Mouse (Mus musculus) liver, embryonic 15.5 days (tissue): Measurements from ENCODE around the gene Syt16. TPM values are rescaled to one million over a fixed set of nuclear protein-coding genes. Genes with fewer than 3 reads are reported as not detected.

Experiments
- ATAC-seq: fragments of 200-750 bp; cut with Nextera tagmentation; 2 replicates; pipeline ENCODE4 v1.8.0; 2017; ENCODE audit warnings: moderate number of reproducible peaks, mild to moderate bottlenecking, moderate library complexity; ENCODE audit not compliant: insufficient read depth
- H3K27ac ChIP-seq: fragments of 300-500 bp; sonication (generic); replicated peaks from 2 replicates; pipeline ENCODE4 v1.5.1; 2015; ENCODE audit warnings: mild to moderate bottlenecking, inconsistent platforms
- H3K27me3 ChIP-seq: fragments of 300-500 bp; sonication (generic); 2 replicates; pipeline ENCODE4 v1.6.1; 2015; ENCODE audit warnings: mild to moderate bottlenecking, inconsistent platforms
- H3K36me3 ChIP-seq: fragments of 300-500 bp; sonication (generic); replicated peaks from 2 replicates; pipeline ENCODE4 v1.6.1; 2015; ENCODE audit warnings: moderate library complexity, mild to moderate bottlenecking, inconsistent platforms
- H3K4me1 ChIP-seq: fragments of 300-500 bp; sonication (generic); replicated peaks from 2 replicates; pipeline ENCODE4 v1.6.1; 2015; ENCODE audit warnings: inconsistent platforms
- H3K4me2 ChIP-seq: fragments of 300-500 bp; sonication (generic); 2 replicates; pipeline ENCODE4 v1.6.1; 2015; ENCODE audit warnings: moderate library complexity, mild to moderate bottlenecking, inconsistent platforms
- H3K4me3 ChIP-seq: fragments of 300-500 bp; sonication (generic); replicated peaks from 2 replicates; pipeline ENCODE4 v1.5.1; 2015; ENCODE audit warnings: mild to moderate bottlenecking, inconsistent platforms
- H3K9ac ChIP-seq: fragments of 300-500 bp; sonication (generic); 2 replicates; pipeline ENCODE4 v1.6.1; 2015; ENCODE audit warnings: moderate library complexity, mild to moderate bottlenecking, inconsistent platforms
- H3K9me3 ChIP-seq: fragments of 300-500 bp; sonication (generic); replicated peaks from 2 replicates; pipeline ENCODE4 v1.6.1; 2016; ENCODE audit warnings: inconsistent platforms
- WGBS: fragments of 180-500 bp; shearing (Covaris S2); methylation state at CpG from one replicate; pipeline ENCODE4 v1.1.7; 2015; ENCODE audit warnings: mixed read lengths; ENCODE audit not compliant: insufficient replicate concordance; 5-methylcytosine and 5-hydroxymethylcytosine counted together
- polyA plus RNA-seq: library from polyadenylated mRNA; unstranded; fragments of >200 nt; fragmentation: Nextera tagmentation; extraction: Ambion mirVana; gene quantifications from 2 replicates; pipeline ENCODE4 v1.2.1, GENCODE M21; 2015

Syt16 gene
- 0.03 and 0.23 TPM in 2 replicates for polyA plus RNA-seq

GRCm38 (mm10) chr12:73997297-73998127, at the start of gene Syt16:
Gene Syt16, plus strand, starts transcription at chr12:73997661.
- 2% methylated on average over 67 of the region's 67 CpGs for WGBS
- no peak within 1 kb of the TSS for H3K9ac ChIP-seq

DNA sequence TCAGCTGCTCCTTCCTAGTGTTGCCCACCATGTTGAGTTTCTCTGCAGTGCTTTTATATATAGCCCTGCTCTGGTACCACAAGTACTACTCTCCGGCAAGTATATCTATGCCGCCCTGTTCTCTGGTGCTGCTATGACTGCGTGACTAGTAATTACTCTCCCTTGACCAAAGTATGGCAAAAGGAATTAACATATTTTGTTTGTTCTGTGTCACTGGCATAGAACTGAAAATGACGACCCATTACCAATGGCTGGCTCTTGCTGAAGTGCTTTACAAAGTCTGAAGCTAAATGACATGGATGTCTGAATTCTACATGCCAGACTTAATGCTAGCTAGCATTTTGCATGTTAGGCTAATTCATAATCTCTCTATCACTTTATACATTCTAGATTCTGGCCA, 49.0 kb upstream of the Syt16 start:
- H3K4me1 ChIP-seq, result peaks cover 15% of the 10 kb centered on the region
- no peak for ATAC-seq
- WGBS, result 88% methylated on average over 4 of the region's 4 CpGs
- no peaks in the 10 kb centered on the region for H3K9me3 ChIP-seq
- H3K36me3 ChIP-seq, result peaks cover 24% of the 10 kb centered on the region
- peaks cover 16% of the 10 kb centered on the region for H3K27me3 ChIP-seq
- no peak overlapping the region for H3K9ac ChIP-seq
- no peak overlapping the region for H3K27ac ChIP-seq
- no peak overlapping the region for H3K4me3 ChIP-seq
- no peak overlapping the region for H3K4me2 ChIP-seq

More at GRCm38 (mm10) chr12:73997297-73998127, at the start of gene Syt16:
- peak within 1 kb of the TSS; percentile 41 for H3K4me3 ChIP-seq
- peaks cover 50% of the 10 kb centered on the region for H3K27me3 ChIP-seq
- H3K4me2 ChIP-seq, result peak within 1 kb of the TSS; percentile 54
- no peaks in the 10 kb centered on the region for H3K4me1 ChIP-seq
- H3K27ac ChIP-seq, result no peak within 1 kb of the TSS
- ATAC-seq, result no peak
- no peaks in the 10 kb centered on the region for H3K36me3 ChIP-seq
- H3K9me3 ChIP-seq, result no peaks in the 10 kb centered on the region

- peak overlapping the region; percentile 47 for H3K4me3 ChIP-seq
- H3K4me1 ChIP-seq, result peaks cover 22% of the 10 kb centered on the region
- peak; percentile 68 for ATAC-seq
- H3K9me3 ChIP-seq, result no peaks in the 10 kb centered on the region
- H3K36me3 ChIP-seq, result 0 out of 2 replicates have a peak, but pooled peaks cover 17% of the 10 kb centered on the region
- peak overlapping the region; percentile 73 for H3K4me2 ChIP-seq
- no peak overlapping the region for H3K27ac ChIP-seq
- H3K27me3 ChIP-seq, result peaks cover 16% of the 10 kb centered on the region
- peak overlapping the region; percentile 32; the same call in 1 of the 2 replicates for H3K9ac ChIP-seq
- WGBS, result 6% methylated on average over 46 of the region's 46 CpGs
Measured at GRCm38 (mm10) chr12:73949318-73950058, 48.0 kb upstream of the Syt16 start.

DNA sequence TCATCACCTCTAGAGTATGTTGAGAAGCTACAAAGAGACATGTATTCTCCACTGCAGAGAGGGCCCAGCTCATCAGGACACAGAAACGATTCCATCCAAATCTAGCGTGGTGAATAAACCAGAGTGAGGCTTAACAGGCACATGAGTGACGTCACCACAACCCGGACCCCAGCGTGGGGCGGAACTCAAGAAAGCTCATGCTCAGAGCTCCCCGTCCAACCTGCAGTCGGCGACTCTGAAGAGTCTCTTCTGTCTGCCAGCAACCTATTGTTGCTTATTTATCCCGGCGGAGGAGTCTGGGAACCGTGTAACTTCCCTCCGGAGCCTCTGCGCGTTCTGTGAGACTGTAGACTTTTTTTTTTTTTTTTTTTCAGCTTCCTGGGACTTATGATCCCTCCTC, 44.6 kb upstream of the Syt16 start:
- H3K4me2 ChIP-seq, result peak overlapping the region; percentile 68
- peaks cover 23% of the 10 kb centered on the region for H3K4me1 ChIP-seq
- H3K27me3 ChIP-seq, result peaks cover 16% of the 10 kb centered on the region
- ATAC-seq, result no peak
- WGBS, result 13% methylated on average over 15 of the region's 15 CpGs
- 0 out of 2 replicates have a peak, but pooled peaks cover 2% of the 10 kb centered on the region for H3K36me3 ChIP-seq
- no peaks in the 10 kb centered on the region for H3K9me3 ChIP-seq
- no peak overlapping the region for H3K27ac ChIP-seq
- peak overlapping the region; percentile 37; the same call in 1 of the 2 replicates for H3K9ac ChIP-seq
- peak overlapping the region; percentile 43 for H3K4me3 ChIP-seq

DNA sequence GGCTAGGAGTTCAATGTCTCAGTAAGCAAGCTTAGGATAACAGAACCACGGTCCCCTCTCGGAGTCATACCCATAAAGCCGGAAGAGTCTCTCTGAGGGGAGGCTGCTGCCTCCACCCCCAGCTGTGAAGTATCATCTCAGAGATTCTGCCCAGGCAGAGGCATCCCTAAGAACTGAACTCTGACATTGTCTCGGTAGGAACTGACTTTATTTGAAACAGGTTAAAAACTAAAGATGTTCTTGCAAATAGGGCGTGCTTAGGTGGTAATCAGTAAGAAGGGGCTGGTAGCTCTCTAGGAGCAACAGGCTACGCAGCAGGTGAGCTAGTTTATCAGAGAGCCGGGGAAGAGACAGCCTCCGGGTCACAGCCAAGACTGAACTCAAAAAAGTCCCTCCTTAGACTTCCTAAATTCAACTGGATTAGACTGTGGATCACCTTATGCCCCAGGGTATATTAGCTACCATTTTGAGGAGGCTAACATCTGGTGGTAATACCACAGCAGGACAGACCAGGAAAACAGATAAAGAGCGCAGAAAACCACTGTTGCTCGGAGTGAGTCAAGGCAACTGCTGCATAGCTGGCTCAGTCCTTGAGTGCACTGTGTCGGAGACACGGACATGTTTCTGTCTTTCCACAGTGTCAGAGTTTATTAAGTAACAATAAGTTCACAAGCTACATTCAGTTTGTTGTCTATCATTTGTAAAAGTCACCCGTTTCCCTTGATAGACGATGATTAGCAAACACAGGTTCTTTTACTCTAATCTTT, 43.9 kb upstream of the Syt16 start:
- H3K4me2 ChIP-seq, result peak overlapping the region; percentile 68
- H3K9ac ChIP-seq, result peak overlapping the region; percentile 37; the same call in 1 of the 2 replicates
- H3K27me3 ChIP-seq, result peaks cover 16% of the 10 kb centered on the region
- peak overlapping the region; percentile 43 for H3K4me3 ChIP-seq
- ATAC-seq, result peak; percentile 62
- WGBS, result 15% methylated on average over 14 of the region's 14 CpGs
- H3K36me3 ChIP-seq, result no peaks in the 10 kb centered on the region
- peaks cover 23% of the 10 kb centered on the region for H3K4me1 ChIP-seq
- H3K27ac ChIP-seq, result no peak overlapping the region
- H3K9me3 ChIP-seq, result no peaks in the 10 kb centered on the region

- Histone ChIP-seq H3K4me1 (peaks cover 18% of the 10 kb centered on the region), H3K27ac (no peak overlapping the region), H3K36me3 (no peaks in the 10 kb centered on the region), H3K4me3 (no peak overlapping the region), H3K9ac (no peak overlapping the region), H3K4me2 (no peak overlapping the region), H3K27me3 (peaks cover 12% of the 10 kb centered on the region), H3K9me3 (no peaks in the 10 kb centered on the region)
- 43% methylated on average over 5 of the region's 5 CpGs for WGBS
- ATAC-seq, result no peak
Measured at GRCm38 (mm10) chr12:73954785-73955184, 42.7 kb upstream of the Syt16 start.

GRCm38 (mm10) chr12:73957676-73958075, 39.8 kb upstream of the Syt16 start:
- 67% methylated on average over 3 of the region's 3 CpGs for WGBS
- Histone ChIP-seq H3K4me1 (peaks cover 15% of the 10 kb centered on the region), H3K9ac (no peak overlapping the region), H3K4me3 (no peak overlapping the region), H3K27ac (no peak overlapping the region), H3K4me2 (no peak overlapping the region), H3K27me3 (no peaks in the 10 kb centered on the region), H3K36me3 (no peaks in the 10 kb centered on the region), H3K9me3 (no peaks in the 10 kb centered on the region)
- no peak for ATAC-seq

DNA sequence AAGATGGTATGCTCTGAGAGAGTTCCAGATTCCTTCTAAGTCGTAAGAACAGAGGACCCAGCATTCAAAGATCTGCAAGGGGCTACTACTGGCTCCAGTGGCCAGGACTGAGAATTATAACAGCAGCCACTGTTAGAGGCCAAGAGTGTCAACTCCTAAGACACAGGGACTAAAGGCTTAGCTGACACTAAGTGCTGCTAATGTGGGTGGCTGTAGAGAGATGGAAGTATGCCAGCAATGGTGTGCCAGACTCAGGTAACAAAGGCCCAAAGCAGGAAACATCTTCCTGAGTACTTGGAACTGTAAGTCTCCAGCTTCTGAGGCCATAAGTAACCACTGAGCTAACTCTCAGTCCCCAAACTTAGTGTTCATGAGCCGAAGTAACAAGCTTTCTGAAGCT, 38.6 kb upstream of the Syt16 start:
- Histone ChIP-seq H3K36me3 (no peaks in the 10 kb centered on the region), H3K9me3 (no peaks in the 10 kb centered on the region), H3K4me1 (peaks cover 8% of the 10 kb centered on the region), H3K4me2 (no peak overlapping the region), H3K27ac (no peak overlapping the region), H3K4me3 (no peak overlapping the region), H3K27me3 (no peaks in the 10 kb centered on the region), H3K9ac (no peak overlapping the region)
- 58% methylated on average over 2 of the region's 2 CpGs for WGBS
- no peak for ATAC-seq

DNA sequence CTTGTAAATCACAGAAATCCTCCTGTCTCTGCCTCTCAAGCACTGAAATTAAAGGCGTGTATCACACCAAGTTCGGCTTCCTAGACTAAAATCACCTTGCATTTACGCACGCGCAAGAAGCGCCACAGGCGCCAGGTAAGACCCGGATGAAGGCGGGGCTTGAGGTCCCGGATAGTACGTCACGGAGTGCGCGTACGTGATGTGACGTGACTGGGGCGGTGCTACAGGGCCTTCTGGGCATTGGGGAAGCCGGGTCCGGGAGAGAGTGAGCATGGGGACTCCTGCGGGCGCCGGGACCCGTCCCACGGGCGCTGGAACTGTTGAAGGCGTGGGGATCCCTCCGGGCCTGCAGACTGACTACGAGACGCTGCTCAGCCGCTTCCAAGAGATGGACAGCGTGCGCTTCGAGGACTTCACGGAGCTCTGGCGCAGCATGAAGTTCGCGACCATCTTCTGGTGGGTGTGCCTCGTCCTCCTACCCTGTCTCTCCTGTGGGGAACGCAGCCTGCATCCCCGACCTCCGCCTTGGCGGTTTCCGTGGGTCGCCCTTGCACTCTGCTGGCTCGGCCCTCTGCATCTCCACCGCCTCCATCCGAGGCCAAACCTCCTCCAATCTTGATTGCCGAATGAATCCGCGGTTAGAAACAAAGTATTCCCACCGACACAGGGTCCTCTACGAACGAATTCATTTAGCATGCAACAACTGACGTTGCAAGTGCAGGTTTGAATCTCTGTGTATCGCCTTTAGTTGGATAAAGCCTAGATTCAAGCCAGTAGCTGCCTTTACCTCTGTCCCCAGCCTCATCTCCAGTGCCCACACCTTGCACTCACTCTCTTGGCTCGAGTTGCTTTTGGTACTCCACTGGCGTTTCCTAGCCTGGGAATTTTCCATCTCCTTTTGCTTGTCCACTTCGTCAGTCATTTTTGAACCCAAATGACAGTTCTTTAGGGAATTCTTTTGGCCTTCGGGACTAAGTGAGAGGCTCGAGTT, 32.9 kb upstream of the Syt16 start, which contains the start of gene Snapc1:
Gene Snapc1 (plus strand): TSS at position 191 of the 991 bp plus-strand sequence.
- no peaks in the 10 kb centered on the region for H3K9me3 ChIP-seq
- under 1% methylated on average over 60 of the region's 60 CpGs for whole genome bisulfite sequencing
- peak within 1 kb of the TSS; percentile 87 for H3K4me2 ChIP-seq
- no peaks in the 10 kb centered on the region for H3K27me3 ChIP-seq
- H3K9ac ChIP-seq, result peak within 1 kb of the TSS; percentile 80
- H3K36me3 ChIP-seq, result peaks cover 19% of the 10 kb centered on the region
- peak within 1 kb of the TSS; percentile 45; the same call in 1 of the 2 replicates for H3K27ac ChIP-seq
- peak; percentile 99 for ATAC-seq
- peaks cover 12% of the 10 kb centered on the region for H3K4me1 ChIP-seq
- H3K4me3 ChIP-seq, result peak within 1 kb of the TSS; percentile 84

- no peaks in the 10 kb centered on the region for H3K27me3 ChIP-seq
- peaks cover 51% of the 10 kb centered on the region for H3K36me3 ChIP-seq
- peaks cover 8% of the 10 kb centered on the region for H3K4me1 ChIP-seq
- H3K4me2 ChIP-seq, result no peak overlapping the region
- no peak overlapping the region for H3K27ac ChIP-seq
- H3K9me3 ChIP-seq, result no peaks in the 10 kb centered on the region
- H3K4me3 ChIP-seq, result no peak overlapping the region
- ATAC-seq, result no peak
- WGBS, result 87% methylated on average over 8 of the region's 8 CpGs
- H3K9ac ChIP-seq, result no peak overlapping the region
Measured at GRCm38 (mm10) chr12:73969142-73969541, 28.3 kb upstream of the Syt16 start.
